Mouse (Mus musculus) kidney, adult 2 months (tissue): Measurements from ENCODE around the gene Iscu.

Experiments used
- CTCF ChIP-seq: fragments of 200-500 bp; conservative IDR thresholded peaks from 2 replicates; pipeline ENCODE4 v1.5.1; 2011; ENCODE audit warnings: low read depth, mild to moderate bottlenecking, control low read depth, low read length, moderate library complexity, mixed read lengths; ENCODE audit not compliant: insufficient read depth, insufficient read length
- POLR2A ChIP-seq: fragments of 200-500 bp; IDR thresholded peaks from one replicate; pipeline ENCODE4 v1.6.1; 2011; ENCODE audit warnings: low read depth, low read length, control low read depth

- no peak for TF ChIP-seq CTCF
- no peak for TF ChIP-seq POLR2A
These were observed 8.7 kb downstream of the Iscu start for GRCm38 (mm10) chr5:113781254-113781653.
